Mouse (Mus musculus) thymus, adult 2 months (tissue): ENCODE results near the gene Arhgef9. TPM values are rescaled to one million over a fixed set of nuclear protein-coding genes. Genes with fewer than 3 reads are reported as not detected.

Source experiments
- DNase-seq: peaks from one replicate; pipeline ENCODE4 v3.0.0; 2021
- H3K27ac ChIP-seq: fragments of 200-500 bp; 2 replicates; pipeline ENCODE4 v1.5.1; 2012; ENCODE audit warnings: low read length, control low read depth; ENCODE audit not compliant: control insufficient read depth, insufficient read depth
- H3K27me3 ChIP-seq: fragments of 200-500 bp; 2 replicates; pipeline ENCODE4 v1.6.1; 2012; ENCODE audit warnings: mild to moderate bottlenecking, low read length, moderate library complexity, mixed read lengths; ENCODE audit not compliant: control insufficient read depth, insufficient read depth
- H3K36me3 ChIP-seq: fragments of 200-500 bp; 2 replicates; pipeline ENCODE4 v1.6.1; 2012; ENCODE audit warnings: mild to moderate bottlenecking, low read length, moderate library complexity; ENCODE audit not compliant: control insufficient read depth, insufficient read depth
- H3K4me1 ChIP-seq: fragments of 200-500 bp; replicated peaks from 2 replicates; pipeline ENCODE4 v1.6.1; 2012; ENCODE audit warnings: low read length; ENCODE audit not compliant: control insufficient read depth, insufficient read depth
- H3K4me3 ChIP-seq: fragments of 200-500 bp; 2 replicates; pipeline ENCODE4 v1.5.1; 2012; ENCODE audit warnings: mild to moderate bottlenecking, low read length, control low read depth, moderate library complexity; ENCODE audit not compliant: control insufficient read depth, insufficient read depth
- CTCF ChIP-seq: fragments of 200-500 bp; IDR thresholded peaks from 2 replicates; pipeline ENCODE4 v1.5.1; 2012; ENCODE audit warnings: mild to moderate bottlenecking, control low read depth, low read length, moderate library complexity, borderline replicate concordance; ENCODE audit not compliant: control insufficient read depth, poor library complexity, insufficient read depth; ENCODE audit errors: extremely low read depth
- POLR2A ChIP-seq: fragments of 200-500 bp; IDR thresholded peaks from 2 replicates; pipeline ENCODE4 v1.6.1; 2012; ENCODE audit warnings: mild to moderate bottlenecking, low read length, control low read depth, moderate library complexity; ENCODE audit not compliant: control insufficient read depth, poor library complexity, insufficient read depth; ENCODE audit errors: extremely low read depth
- WGBS: fragments of 180-500 bp; shearing (Covaris S2); methylation state at CpG from one replicate; pipeline ENCODE4 v1.1.7; 2018; 5-methylcytosine and 5-hydroxymethylcytosine counted together
- polyA plus RNA-seq: library from polyadenylated mRNA; depleted of rRNA; stranded (reverse); fragments of >200 nt; gene quantifications from 2 replicates; pipeline ENCODE4 v1.2.3, GENCODE M21; 2012

The Arhgef9 gene
- polyA plus RNA-seq, 1 experiment, result 1.2 TPM

- no peak overlapping the region for H3K4me3 ChIP-seq
- no peaks in the 10 kb centered on the region for H3K27me3 ChIP-seq
- DNase-seq, result no peak
- WGBS, result 94% methylated on average over 6 of the region's 6 CpGs
- TF ChIP-seq POLR2A (no peak), CTCF (no peak)
- H3K36me3 ChIP-seq, result no peaks in the 10 kb centered on the region
- H3K27ac ChIP-seq, result no peak overlapping the region
- no peaks in the 10 kb centered on the region for H3K4me1 ChIP-seq
Observed at GRCm38 (mm10) chrX:95123462-95123861, 73.2 kb downstream of the Arhgef9 start.

GRCm38 (mm10) chrX:95104361-95104760 lies 92.3 kb downstream of the Arhgef9 start:
- Histone ChIP-seq H3K4me1 (no peaks in the 10 kb centered on the region), H3K27me3 (no peaks in the 10 kb centered on the region), H3K36me3 (no peaks in the 10 kb centered on the region), H3K27ac (no peak overlapping the region), H3K4me3 (no peak overlapping the region)
- WGBS, result 85% methylated on average over 3 of the region's 3 CpGs
- no peak for TF ChIP-seq POLR2A
- TF ChIP-seq CTCF, result no peak
- no peak for DNase-seq

- TF ChIP-seq POLR2A (no peak), CTCF (no peak)
- H3K4me1 ChIP-seq, result no peaks in the 10 kb centered on the region
- no peaks in the 10 kb centered on the region for H3K36me3 ChIP-seq
- no peaks in the 10 kb centered on the region for H3K27me3 ChIP-seq
- DNase-seq, result no peak
- WGBS, result 49% methylated on average over 4 of the region's 4 CpGs
- no peak overlapping the region for H3K27ac ChIP-seq
- H3K4me3 ChIP-seq, result no peak overlapping the region
Observed at GRCm38 (mm10) chrX:95087674-95088073, 109.0 kb downstream of the Arhgef9 start.

- H3K4me3 ChIP-seq, result no peak overlapping the region
- WGBS, result 65% methylated on average over 9 of the region's 9 CpGs
- no peak for DNase-seq
- no peaks in the 10 kb centered on the region for H3K36me3 ChIP-seq
- no peaks in the 10 kb centered on the region for H3K4me1 ChIP-seq
- H3K27me3 ChIP-seq, result no peaks in the 10 kb centered on the region
- no peak for TF ChIP-seq CTCF
- no peak overlapping the region for H3K27ac ChIP-seq
Observed at GRCm38 (mm10) chrX:95077013-95077699, 119.5 kb downstream of the Arhgef9 start.

GRCm38 (mm10) chrX:95027907-95028306 lies 168.7 kb downstream of the Arhgef9 start:
- Histone ChIP-seq H3K36me3 (no peaks in the 10 kb centered on the region), H3K27me3 (no peaks in the 10 kb centered on the region; the same call in 1 of the 2 replicates), H3K4me1 (0 out of 2 replicates have a peak, but pooled peaks cover 5% of the 10 kb centered on the region), H3K27ac (no peak overlapping the region), H3K4me3 (no peak overlapping the region)
- 93% methylated on average over 5 of the region's 5 CpGs for WGBS
- TF ChIP-seq POLR2A (no peak), CTCF (no peak)
- no peak for DNase-seq

- Histone ChIP-seq H3K4me3 (peak within 1 kb of the TSS; percentile 63), H3K4me1 (0 out of 2 replicates have a peak, but pooled peaks cover 5% of the 10 kb centered on the region), H3K27me3 (no peaks in the 10 kb centered on the region; the same call in 1 of the 2 replicates), H3K36me3 (no peaks in the 10 kb centered on the region), H3K27ac (no peak within 1 kb of the TSS)
- WGBS, result 4% methylated on average over 29 of the region's 30 CpGs
- no peak for TF ChIP-seq POLR2A
- no peak for TF ChIP-seq CTCF
- DNase-seq, result peak; percentile 12
Observed at GRCm38 (mm10) chrX:95026361-95026892, 170.2 kb downstream of the Arhgef9 start, which contains the start of gene Spin4. TSS of gene Spin4 (minus strand) at chrX:95026682.

- 4% methylated on average over 23 of the region's 23 CpGs for WGBS
- TF ChIP-seq CTCF, result no peak
- TF ChIP-seq POLR2A, result no peak
- no peak overlapping the region for H3K27ac ChIP-seq
- no peaks in the 10 kb centered on the region for H3K36me3 ChIP-seq
- no peak for DNase-seq
- H3K4me3 ChIP-seq, result peak overlapping the region; percentile 63
- H3K4me1 ChIP-seq, result 0 out of 2 replicates have a peak, but pooled peaks cover 5% of the 10 kb centered on the region
- no peaks in the 10 kb centered on the region; the same call in 1 of the 2 replicates for H3K27me3 ChIP-seq
Observed at GRCm38 (mm10) chrX:95025779-95026360, 170.8 kb downstream of the Arhgef9 start.
